Mouse (Mus musculus) monocyte, adult 2 months (primary cell): ENCODE results near the gene Apol11a.
"Not testable (repeated sequence)": the region's sequence is repeated elsewhere in the genome, so short reads cannot be mapped to it uniquely, and the experiment has no call there.

Experiments used
- DNase-seq, 2 experiments: peaks; one replicate each; pipeline ENCODE4 v3.0.0; 2022; ENCODE audit warnings: low spot score in 2 of 2, low read depth in 1 of 2

The Apol11a gene

GRCm38 (mm10) chr15:77507966-77508365, at the start of gene Apol11a:
Apol11a (plus strand) TSS chr15:77508271.
- not testable (repeated sequence) for DNase-seq

- not testable (repeated sequence) for DNase-seq
These were observed 33.2 kb upstream of the Apol11a start for GRCm38 (mm10) chr15:77474699-77475390.

GRCm38 (mm10) chr15:77476693-77477092, 31.4 kb upstream of the Apol11a start, which contains the start of gene Apol10a:
Apol10a (plus strand) TSS chr15:77477047.
- not testable (repeated sequence) for DNase-seq

GRCm38 (mm10) chr15:77482140-77482794, 25.8 kb upstream of the Apol11a start:
- no peak for DNase-seq

- not testable (repeated sequence) for DNase-seq
These were observed 14.9 kb upstream of the Apol11a start for GRCm38 (mm10) chr15:77493181-77493580.

- DNase-seq: not testable (repeated sequence)
These were observed 13.4 kb upstream of the Apol11a start for GRCm38 (mm10) chr15:77494694-77495093.

GRCm38 (mm10) chr15:77520596-77520995, 12.5 kb downstream of the Apol11a start:
- not testable (repeated sequence) for DNase-seq

GRCm38 (mm10) chr15:77523186-77523843, 15.2 kb downstream of the Apol11a start:
- DNase-seq: peak in 1 of 2 experiments; percentile 5

GRCm38 (mm10) chr15:77533216-77533615, 25.1 kb downstream of the Apol11a start, which contains the start of gene Apol7c:
Apol7c (minus strand) TSS chr15:77533316.
- DNase-seq: no peak

- DNase-seq: not testable (repeated sequence)
These were observed 31.1 kb downstream of the Apol11a start for GRCm38 (mm10) chr15:77539221-77539620.

- DNase-seq: no peak
These were observed 53.7 kb downstream of the Apol11a start, which contains the start of gene 1700025B11Rik for GRCm38 (mm10) chr15:77561792-77562191. 1700025B11Rik (minus strand) TSS chr15:77561892.

GRCm38 (mm10) chr15:77563219-77563618, 55.1 kb downstream of the Apol11a start:
- no peak for DNase-seq
